Mouse (Mus musculus): ENCODE measurements around the gene Eps15l1.

DNA sequence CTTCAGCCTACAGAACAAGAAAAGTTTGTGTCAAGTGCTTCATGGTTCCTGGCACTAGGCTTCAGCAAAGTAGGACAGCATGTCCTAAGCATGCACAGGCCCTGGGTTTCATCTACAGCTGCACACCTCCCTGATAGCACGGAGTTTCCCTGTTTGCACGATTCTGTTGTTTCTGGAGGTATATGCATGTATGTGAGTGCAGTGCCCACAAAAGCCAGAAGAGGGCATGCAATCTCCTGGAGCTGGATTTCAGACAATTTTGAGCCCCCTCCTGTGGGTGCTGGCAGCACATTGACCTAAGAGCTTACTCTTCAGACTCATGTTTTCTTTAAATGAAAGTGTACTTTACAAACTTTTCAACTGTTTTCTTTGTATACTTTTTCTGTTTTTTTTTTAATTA, 32.6 kb upstream of the Eps15l1 start:
- TF ChIP-seq CTCF (IDR thresholded peaks at IDR 0.05; ENCODE audit: control insufficient read depth, insufficient read depth, insufficient replicate concordance, low read depth, low read length) (no peak), POLR2A (IDR thresholded peaks at IDR 0.05; ENCODE audit: control insufficient read depth, low read depth, low read length) (no peak)

Data from testis, adult 2 months (tissue).